In genomic region chr15:52858682-52859081, GRCm38 (mm10) we compare ENCODE assay signal across 23 mouse cellular contexts.
"Had no signal": no experiment of that assay in that cellular context is flagged by ENCODE, and none has a peak within 500 bp of the region (broad histone marks: within the 10 kb centered on the region; RNA-seq: fewer than 3 reads in every experiment).

No protein-coding gene starts in this region.

- DNase-seq: kidney, adult 2 months; kidney, postnatal 25 days; layer of hippocampus, adult 9-11 months; liver; lung, adult 18-20 months; lung, postnatal 10 days; lung, postnatal 36 days; midbrain, embryonic 14.5 days; right cerebral cortex, adult 18-20 months; thymus, adult 2 months; thymus, postnatal 14 days; thymus, postnatal 4 days had no signal

- ATAC-seq: intestine, postnatal 0 days; liver, embryonic 12.5 days had no signal

- H3K4me3 ChIP-seq: layer of hippocampus, adult 2 months; limb, embryonic 10.5 days; limb, embryonic 13.5 days; liver, embryonic 12.5 days; liver, embryonic 15.5 days; lung, embryonic 15.5 days; megakaryocyte, embryonic 14.5 days; neural tube, embryonic 12.5 days; neural tube, embryonic 15.5 days had no signal

- H3K4me1 ChIP-seq: limb, embryonic 10.5 days; limb, embryonic 13.5 days; liver, embryonic 12.5 days; liver, embryonic 15.5 days; lung, embryonic 15.5 days; megakaryocyte, embryonic 14.5 days; neural tube, embryonic 12.5 days; neural tube, embryonic 15.5 days had no signal

- H3K27ac ChIP-seq: kidney, postnatal 0 days; layer of hippocampus, adult 2 months; limb, embryonic 10.5 days; limb, embryonic 13.5 days; liver, embryonic 12.5 days; liver, embryonic 15.5 days; lung, embryonic 15.5 days; neural tube, embryonic 12.5 days; neural tube, embryonic 15.5 days had no signal
